Mouse (Mus musculus) C2C12 (cell line): ENCODE data around the gene Agap3.

Experiments used
- CTCF ChIP-seq: IDR thresholded peaks from one replicate; pipeline ENCODE4 v1.5.1; 2011; ENCODE audit not compliant: control insufficient read depth, insufficient read depth, insufficient read length
- FOSL1 ChIP-seq: IDR thresholded peaks from one replicate; pipeline ENCODE4 v1.8.0; 2011; ENCODE audit warnings: mild to moderate bottlenecking, low read length; ENCODE audit not compliant: poor library complexity, insufficient read depth, severe bottlenecking
- USF1 ChIP-seq: IDR thresholded peaks from one replicate; pipeline ENCODE4 v1.6.1; 2011; ENCODE audit warnings: low read depth, mild to moderate bottlenecking, control low read depth, moderate library complexity

- TF ChIP-seq CTCF = no peak
- no peak for TF ChIP-seq USF1
- TF ChIP-seq FOSL1 = no peak
These were observed 28.6 kb upstream of the Agap3 start, which contains the start of the genes Cdk5 and Slc4a2 for GRCm38 (mm10) chr5:24423129-24424003.
